Mouse (Mus musculus): ENCODE measurements at regions not wholly inside any gene's neighbourhood (a gene's known extent, or its start where the extent isn't known, plus 50 kb on each side); places are given as distances from the start of the nearest gene placed in this dataset.
A peak's percentile ranks its signal among the peaks of the same experiment; 100 is the strongest.

DNA sequence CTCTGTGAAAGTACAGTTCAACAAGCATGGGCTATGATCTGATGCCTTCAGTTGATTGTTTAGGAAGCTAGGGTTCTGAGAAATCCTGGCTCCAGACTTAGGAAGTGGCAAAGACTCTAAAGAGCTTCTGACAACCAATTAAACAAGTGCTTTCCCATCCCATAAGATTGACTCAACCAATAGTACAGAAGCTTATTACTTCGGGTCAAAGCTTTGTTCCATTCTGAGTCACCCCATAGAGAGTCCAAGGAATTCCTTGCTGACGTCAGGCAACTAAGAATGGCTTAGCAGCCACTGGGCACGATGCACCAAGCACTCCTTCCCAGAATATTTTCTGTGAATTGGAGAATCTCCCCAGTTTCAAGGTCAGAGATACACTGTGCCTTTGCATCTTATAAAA is 59.0 kb upstream of the Ntm start:
- WGBS, result 58% methylated on average over 3 of the region's 3 CpGs
- no peaks in the 10 kb centered on the region for H3K36me3 ChIP-seq
- no peak overlapping the region for H3K4me2 ChIP-seq (replicated peaks)
- no peaks in the 10 kb centered on the region for H3K9me3 ChIP-seq
- no peak for ATAC-seq (replicated peaks)
- no peaks in the 10 kb centered on the region for H3K4me1 ChIP-seq
- H3K4me3 ChIP-seq, result no peak overlapping the region
- H3K27ac ChIP-seq (replicated peaks), result no peak overlapping the region
- H3K9ac ChIP-seq (replicated peaks), result no peak overlapping the region
- H3K27me3 ChIP-seq, result no peaks in the 10 kb centered on the region

DNA sequence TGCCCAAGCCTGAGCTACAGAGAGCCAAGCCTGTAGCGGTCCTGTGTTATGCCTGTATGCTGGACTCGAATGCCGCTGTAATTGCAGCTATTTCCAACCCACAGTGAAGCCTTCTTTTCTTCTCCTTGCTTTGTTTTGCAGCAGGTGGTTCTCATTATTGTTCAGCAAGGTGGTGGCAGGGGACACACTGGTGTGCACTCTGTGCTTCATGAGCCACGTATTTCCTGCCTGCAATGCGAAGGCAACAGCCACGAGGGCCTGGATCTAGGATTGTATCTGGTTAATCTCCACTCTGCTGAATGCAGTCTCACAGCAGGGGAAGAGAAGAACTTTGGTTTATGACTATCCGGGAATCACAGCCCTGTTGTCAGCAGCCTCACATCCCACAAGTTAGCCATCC is 62.3 kb upstream of the Ntm start:
- no peak for ATAC-seq (replicated peaks)
- no peaks in the 10 kb centered on the region for H3K4me1 ChIP-seq
- H3K9me3 ChIP-seq, result no peaks in the 10 kb centered on the region
- H3K36me3 ChIP-seq, result no peaks in the 10 kb centered on the region
- H3K9ac ChIP-seq (replicated peaks), result no peak overlapping the region
- no peak overlapping the region for H3K27ac ChIP-seq (replicated peaks)
- 32% methylated on average over 7 of the region's 7 CpGs for WGBS
- no peak overlapping the region for H3K4me3 ChIP-seq
- no peaks in the 10 kb centered on the region for H3K27me3 ChIP-seq
- H3K4me2 ChIP-seq (replicated peaks), result no peak overlapping the region

DNA sequence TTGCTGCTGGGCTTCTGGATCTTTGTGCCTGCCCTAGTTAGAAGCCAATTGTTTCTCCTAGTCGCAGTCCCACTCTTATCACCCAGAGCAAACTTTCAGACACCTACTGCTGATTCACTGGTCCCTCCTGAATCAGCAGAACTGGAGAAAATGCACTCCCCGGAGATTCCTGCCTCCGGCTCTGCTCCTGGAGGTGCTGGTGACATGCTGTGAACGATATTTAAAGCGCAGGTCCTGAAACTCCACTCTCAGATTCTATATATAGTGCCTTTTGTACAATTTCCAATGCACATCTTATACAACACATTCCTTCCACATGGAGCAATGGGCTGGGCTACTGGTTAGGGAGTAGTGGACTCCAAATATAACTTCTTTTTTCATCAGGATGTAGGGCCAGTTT is 64.0 kb upstream of the Ntm start:
- WGBS, result 77% methylated on average over 5 of the region's 5 CpGs
- Histone ChIP-seq H3K9ac (replicated peaks) (no peak overlapping the region), H3K27ac (replicated peaks) (no peak overlapping the region), H3K9me3 (no peaks in the 10 kb centered on the region), H3K4me2 (replicated peaks) (no peak overlapping the region), H3K4me1 (no peaks in the 10 kb centered on the region), H3K36me3 (no peaks in the 10 kb centered on the region), H3K4me3 (no peak overlapping the region), H3K27me3 (no peaks in the 10 kb centered on the region)
- no peak for ATAC-seq (replicated peaks)

DNA sequence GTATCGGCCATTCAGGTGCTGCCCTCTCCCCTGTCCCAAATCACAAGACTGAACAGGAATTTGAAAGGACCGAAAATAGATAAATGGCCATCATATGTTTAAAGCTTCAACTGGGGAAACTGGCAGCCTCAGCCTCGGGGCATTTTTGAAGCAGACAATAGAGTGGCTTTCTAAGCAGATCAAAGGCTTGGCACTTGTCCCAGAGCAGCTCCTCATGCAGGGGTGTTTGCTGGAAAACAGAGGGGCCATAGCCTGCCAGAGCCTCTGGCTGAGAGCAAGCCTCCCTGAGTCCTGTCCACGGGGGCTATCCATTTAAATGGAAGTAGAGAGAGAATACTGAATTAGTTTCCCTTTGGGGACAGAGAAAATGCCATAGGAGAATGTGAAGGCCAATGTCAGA is 77.5 kb upstream of the Ntm start:
- Histone ChIP-seq H3K27me3 (no peaks in the 10 kb centered on the region), H3K36me3 (no peaks in the 10 kb centered on the region), H3K27ac (replicated peaks) (no peak overlapping the region), H3K4me3 (no peak overlapping the region), H3K9ac (replicated peaks) (no peak overlapping the region), H3K4me1 (peaks cover 9% of the 10 kb centered on the region; the same call in 1 of the 2 replicates), H3K4me2 (replicated peaks) (no peak overlapping the region), H3K9me3 (no peaks in the 10 kb centered on the region)
- ATAC-seq (replicated peaks), result no peak
- WGBS, result 4% methylated on average over 4 of the region's 4 CpGs

DNA sequence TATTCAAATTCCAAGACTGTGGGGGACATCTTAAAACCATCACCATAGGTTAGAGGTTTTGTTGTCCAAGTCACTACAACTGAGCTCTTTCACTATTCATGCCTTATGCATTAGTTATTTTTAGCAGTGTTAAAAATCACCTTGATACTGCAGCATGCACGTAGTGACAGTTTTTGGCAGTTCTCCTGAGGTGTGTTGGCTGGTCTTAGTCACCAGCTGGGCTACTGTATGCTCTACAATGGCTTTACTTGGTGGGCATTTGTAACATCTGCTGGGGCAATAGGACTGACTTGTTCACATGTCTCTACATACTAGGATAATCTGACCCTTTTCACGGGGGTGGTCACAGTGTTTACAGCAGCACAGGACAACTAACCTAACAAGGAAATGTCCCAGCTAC is 101.6 kb upstream of the Ntm start:
- Histone ChIP-seq H3K4me3 (no peak overlapping the region), H3K4me1 (peaks cover 11% of the 10 kb centered on the region; the same call in 1 of the 2 replicates), H3K4me2 (replicated peaks) (no peak overlapping the region), H3K27me3 (no peaks in the 10 kb centered on the region), H3K9ac (replicated peaks) (no peak overlapping the region), H3K27ac (replicated peaks) (no peak overlapping the region), H3K9me3 (no peaks in the 10 kb centered on the region), H3K36me3 (no peaks in the 10 kb centered on the region)
- 77% methylated on average over 2 of the region's 2 CpGs for WGBS
- ATAC-seq (replicated peaks), result no peak

DNA sequence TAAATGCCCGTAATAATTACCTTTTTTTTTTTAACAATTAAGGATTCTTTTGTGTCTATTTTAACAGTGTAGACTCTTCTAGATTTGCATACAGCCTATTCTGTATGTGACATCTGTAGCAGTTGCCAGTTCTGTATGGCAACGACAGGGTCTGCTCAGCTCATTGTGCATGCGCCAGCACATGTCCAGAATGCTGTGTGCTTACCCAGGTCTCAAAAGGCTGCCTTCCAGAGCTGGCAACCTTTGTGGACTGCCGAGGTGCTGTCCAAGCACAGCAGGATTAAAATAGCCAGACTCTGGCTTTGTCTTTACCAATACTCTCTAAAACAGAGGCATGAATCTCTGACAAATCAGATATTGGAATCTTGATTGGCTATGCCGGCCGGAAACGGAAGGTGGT is 105.0 kb upstream of the Ntm start:
- H3K36me3 ChIP-seq, result no peaks in the 10 kb centered on the region
- H3K9ac ChIP-seq (replicated peaks), result no peak overlapping the region
- H3K4me3 ChIP-seq, result no peak overlapping the region
- no peaks in the 10 kb centered on the region for H3K9me3 ChIP-seq
- no peaks in the 10 kb centered on the region for H3K27me3 ChIP-seq
- ATAC-seq (replicated peaks), result no peak; the same call in 1 of the 2 replicates
- 19% methylated on average over 7 of the region's 7 CpGs for WGBS
- peaks cover 11% of the 10 kb centered on the region; the same call in 1 of the 2 replicates for H3K4me1 ChIP-seq
- H3K4me2 ChIP-seq (replicated peaks), result no peak overlapping the region
- H3K27ac ChIP-seq (replicated peaks), result no peak overlapping the region

DNA sequence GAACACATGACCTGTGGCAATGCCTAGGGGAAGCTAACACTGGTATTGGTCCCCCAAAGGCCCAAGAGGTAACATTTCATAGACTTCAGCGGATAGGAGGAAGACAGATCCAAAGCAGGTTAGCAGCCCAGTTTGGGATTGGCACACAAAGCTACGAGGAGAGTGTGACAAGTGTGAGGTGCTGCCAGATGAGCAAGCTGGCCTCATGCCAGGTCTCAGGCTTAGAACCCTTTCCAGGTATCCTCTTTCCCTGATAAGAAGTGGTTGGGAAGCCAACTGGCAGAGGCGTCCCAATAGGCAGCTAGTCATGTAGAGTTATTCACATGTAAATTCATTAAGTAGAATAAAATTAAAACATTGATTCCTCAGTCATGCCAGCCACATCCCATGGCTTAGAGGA is 112.3 kb upstream of the Ntm start:
- Histone ChIP-seq H3K9me3 (no peaks in the 10 kb centered on the region), H3K4me1 (0 out of 2 replicates have a peak, but pooled peaks cover 3% of the 10 kb centered on the region), H3K9ac (replicated peaks) (no peak overlapping the region), H3K27me3 (no peaks in the 10 kb centered on the region), H3K4me2 (replicated peaks) (no peak overlapping the region), H3K4me3 (no peak overlapping the region), H3K27ac (replicated peaks) (no peak overlapping the region), H3K36me3 (no peaks in the 10 kb centered on the region)
- no peak for ATAC-seq (replicated peaks)
- WGBS, result 59% methylated on average over 3 of the region's 3 CpGs

DNA sequence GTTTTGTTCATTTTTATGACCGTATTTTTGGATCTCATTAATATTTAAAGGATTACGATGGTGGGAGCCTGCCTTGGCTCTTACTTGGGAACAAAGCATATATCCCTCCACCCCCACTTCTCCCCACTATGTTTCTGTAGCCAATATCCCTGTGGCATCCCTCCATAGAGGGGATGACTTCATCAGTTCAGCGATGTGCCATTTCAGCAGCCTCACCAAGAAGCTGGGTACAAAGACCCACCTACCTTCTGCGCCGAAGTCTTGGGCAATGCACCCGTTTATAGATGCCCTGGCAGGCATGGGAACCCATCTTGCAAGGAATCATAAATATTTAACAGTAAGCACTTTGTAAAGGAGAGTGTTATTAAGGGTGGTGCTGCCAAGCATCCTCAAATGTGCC is 113.1 kb upstream of the Ntm start:
- Histone ChIP-seq H3K4me2 (replicated peaks) (no peak overlapping the region), H3K4me3 (no peak overlapping the region), H3K9ac (replicated peaks) (no peak overlapping the region), H3K27me3 (no peaks in the 10 kb centered on the region), H3K4me1 (0 out of 2 replicates have a peak, but pooled peaks cover 3% of the 10 kb centered on the region), H3K9me3 (no peaks in the 10 kb centered on the region), H3K36me3 (no peaks in the 10 kb centered on the region), H3K27ac (replicated peaks) (no peak overlapping the region)
- WGBS, result 80% methylated on average over 6 of the region's 6 CpGs
- ATAC-seq (replicated peaks), result no peak

DNA sequence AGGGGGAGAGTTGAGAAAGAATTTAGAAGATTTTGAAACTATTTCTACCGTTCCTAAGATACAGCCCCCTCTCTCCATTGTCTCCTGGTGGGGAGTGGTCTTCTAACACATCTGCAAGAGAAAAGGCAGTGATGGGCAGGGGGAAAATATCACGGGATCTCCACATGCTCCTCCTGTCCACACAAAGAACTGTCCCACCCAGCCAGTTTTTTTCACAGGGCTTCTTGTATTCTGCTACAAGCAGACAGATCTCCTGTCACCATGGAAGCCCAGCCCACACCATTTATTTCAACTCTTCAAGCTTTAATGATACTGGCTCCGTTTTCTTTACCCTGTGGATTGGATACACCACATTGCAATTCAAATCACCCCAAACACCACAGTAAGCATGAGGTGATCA is 113.5 kb upstream of the Ntm start:
- H3K4me1 ChIP-seq, result 0 out of 2 replicates have a peak, but pooled peaks cover 3% of the 10 kb centered on the region
- no peak for ATAC-seq (replicated peaks)
- H3K9me3 ChIP-seq, result no peaks in the 10 kb centered on the region
- no peaks in the 10 kb centered on the region for H3K36me3 ChIP-seq
- no peaks in the 10 kb centered on the region for H3K27me3 ChIP-seq
- no peak overlapping the region for H3K9ac ChIP-seq (replicated peaks)
- no peak overlapping the region for H3K4me2 ChIP-seq (replicated peaks)
- 36% methylated on average over 3 of the region's 3 CpGs for WGBS
- H3K27ac ChIP-seq (replicated peaks), result no peak overlapping the region
- no peak overlapping the region for H3K4me3 ChIP-seq

DNA sequence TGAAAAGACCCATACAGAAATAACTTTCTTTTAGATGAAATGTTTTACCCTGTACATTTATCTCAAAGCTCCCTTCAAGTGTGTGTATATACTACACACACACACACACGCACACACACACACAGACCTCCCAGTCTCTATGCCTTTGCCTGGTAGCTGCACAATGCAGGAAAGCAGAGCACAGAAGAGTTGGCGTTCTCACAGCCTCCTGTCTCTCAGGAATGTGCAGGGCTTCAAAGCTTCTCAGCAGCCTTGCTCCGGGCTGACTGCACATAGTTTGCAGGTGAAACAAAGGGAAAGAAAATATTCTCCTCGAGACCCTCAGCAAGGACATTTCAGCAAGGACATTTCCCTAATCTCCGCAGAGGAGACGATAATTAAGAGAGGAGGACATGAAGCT is 139.0 kb upstream of the Ntm start:
- Histone ChIP-seq H3K9ac (replicated peaks) (no peak overlapping the region), H3K27ac (replicated peaks) (no peak overlapping the region)
- 34% methylated on average over 6 of the region's 6 CpGs for WGBS

DNA sequence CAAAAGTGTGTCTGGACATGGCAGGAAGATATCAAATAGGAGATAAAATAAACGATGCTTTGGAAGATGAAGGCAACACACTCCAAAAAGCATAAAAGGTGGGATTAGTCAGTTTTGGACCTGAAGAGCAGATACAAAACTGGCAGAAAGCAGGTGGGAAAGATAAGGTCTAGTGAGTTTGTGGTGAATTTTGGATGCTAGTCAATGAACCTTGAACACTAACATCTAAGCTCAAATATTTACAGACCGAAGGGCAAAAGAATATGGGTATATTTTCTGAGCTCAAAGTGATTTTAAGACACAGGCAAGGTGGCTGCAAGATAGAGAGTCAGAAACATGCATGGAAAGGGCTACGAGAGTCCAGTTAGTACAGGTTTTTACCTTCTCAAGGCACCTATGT is 159.4 kb upstream of the Ntm start:
- no peaks in the 10 kb centered on the region for H3K4me1 ChIP-seq
- no peak overlapping the region for H3K9ac ChIP-seq (replicated peaks)
- 88% methylated on average over 3 of the region's 3 CpGs for WGBS
- no peak for ATAC-seq (replicated peaks)
- H3K4me3 ChIP-seq, result no peak overlapping the region
- H3K4me2 ChIP-seq (replicated peaks), result no peak overlapping the region
- no peak overlapping the region for H3K27ac ChIP-seq (replicated peaks)
- no peaks in the 10 kb centered on the region for H3K9me3 ChIP-seq
- no peaks in the 10 kb centered on the region for H3K27me3 ChIP-seq
- no peaks in the 10 kb centered on the region for H3K36me3 ChIP-seq

More for the DNA sequence above, 139.0 kb upstream of the Ntm start:
- no peak for ATAC-seq (replicated peaks)
- H3K4me3 ChIP-seq, result no peak overlapping the region
- H3K4me2 ChIP-seq (replicated peaks), result no peak overlapping the region
- no peaks in the 10 kb centered on the region for H3K36me3 ChIP-seq
- H3K9me3 ChIP-seq, result no peaks in the 10 kb centered on the region
- H3K4me1 ChIP-seq, result peaks cover 16% of the 10 kb centered on the region
- no peaks in the 10 kb centered on the region for H3K27me3 ChIP-seq

DNA sequence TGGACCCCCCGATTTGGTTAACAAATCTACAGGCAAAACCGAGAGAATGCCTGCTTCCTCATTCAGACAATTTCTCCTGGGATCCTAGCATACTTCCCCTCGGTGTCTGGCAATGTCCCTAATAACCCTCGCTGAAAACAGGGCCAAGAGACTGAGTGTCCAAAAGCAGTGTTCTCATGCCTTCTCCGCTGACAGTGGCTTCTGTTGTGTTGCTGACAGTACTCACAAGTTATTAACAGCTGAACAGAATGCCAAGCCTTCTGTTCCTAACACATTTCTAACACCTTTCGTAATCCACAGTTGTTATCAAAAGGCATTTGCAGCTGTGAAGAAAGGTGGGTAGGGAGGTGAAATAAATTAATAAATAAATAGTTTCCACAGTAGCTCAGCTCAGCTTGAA is 166.2 kb upstream of the Ntm start:
- H3K27ac ChIP-seq (replicated peaks), result no peak overlapping the region
- H3K36me3 ChIP-seq, result no peaks in the 10 kb centered on the region
- H3K27me3 ChIP-seq, result no peaks in the 10 kb centered on the region
- no peak overlapping the region for H3K4me3 ChIP-seq
- no peak overlapping the region for H3K4me2 ChIP-seq (replicated peaks)
- H3K9ac ChIP-seq (replicated peaks), result no peak overlapping the region
- H3K9me3 ChIP-seq, result no peaks in the 10 kb centered on the region
- peak; percentile 81 for ATAC-seq (replicated peaks)
- H3K4me1 ChIP-seq, result peaks cover 9% of the 10 kb centered on the region; the same call in 1 of the 2 replicates
- WGBS, result 44% methylated on average over 6 of the region's 6 CpGs

DNA sequence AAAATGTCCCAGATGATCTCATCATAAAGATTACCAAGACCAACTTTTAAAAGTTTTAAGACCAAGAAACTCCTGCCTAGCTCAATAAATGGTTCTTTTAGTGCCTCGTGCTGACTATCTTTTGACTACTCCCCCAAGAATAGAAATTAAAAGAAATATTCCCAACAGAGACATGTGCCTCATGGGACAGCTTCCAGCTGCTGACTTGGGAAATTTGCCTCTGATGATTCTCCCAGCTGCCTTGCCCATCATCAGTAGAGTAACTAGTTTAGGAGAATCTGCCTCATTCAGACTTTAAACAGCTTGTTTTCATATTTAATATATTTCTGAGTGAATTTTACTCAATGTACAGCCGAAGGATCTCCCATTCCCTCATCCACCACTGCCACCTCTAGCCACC is 168.7 kb upstream of the Ntm start:
- Histone ChIP-seq H3K36me3 (no peaks in the 10 kb centered on the region), H3K9ac (replicated peaks) (no peak overlapping the region), H3K4me2 (replicated peaks) (no peak overlapping the region), H3K27ac (replicated peaks) (no peak overlapping the region), H3K9me3 (no peaks in the 10 kb centered on the region), H3K4me1 (peaks cover 18% of the 10 kb centered on the region), H3K27me3 (no peaks in the 10 kb centered on the region), H3K4me3 (no peak overlapping the region)
- 77% methylated on average over 2 of the region's 2 CpGs for WGBS
- no peak for ATAC-seq (replicated peaks)

Data from forebrain, embryonic 15.5 days (tissue).